Mouse (Mus musculus): ENCODE measurements around the gene Sort1. TPM values are rescaled to one million over a fixed set of nuclear protein-coding genes. Genes with fewer than 3 reads are reported as not detected.

The Sort1 gene
- polyA plus RNA-seq, 1 experiment from 2014 or later = 16.6 TPM

DNA sequence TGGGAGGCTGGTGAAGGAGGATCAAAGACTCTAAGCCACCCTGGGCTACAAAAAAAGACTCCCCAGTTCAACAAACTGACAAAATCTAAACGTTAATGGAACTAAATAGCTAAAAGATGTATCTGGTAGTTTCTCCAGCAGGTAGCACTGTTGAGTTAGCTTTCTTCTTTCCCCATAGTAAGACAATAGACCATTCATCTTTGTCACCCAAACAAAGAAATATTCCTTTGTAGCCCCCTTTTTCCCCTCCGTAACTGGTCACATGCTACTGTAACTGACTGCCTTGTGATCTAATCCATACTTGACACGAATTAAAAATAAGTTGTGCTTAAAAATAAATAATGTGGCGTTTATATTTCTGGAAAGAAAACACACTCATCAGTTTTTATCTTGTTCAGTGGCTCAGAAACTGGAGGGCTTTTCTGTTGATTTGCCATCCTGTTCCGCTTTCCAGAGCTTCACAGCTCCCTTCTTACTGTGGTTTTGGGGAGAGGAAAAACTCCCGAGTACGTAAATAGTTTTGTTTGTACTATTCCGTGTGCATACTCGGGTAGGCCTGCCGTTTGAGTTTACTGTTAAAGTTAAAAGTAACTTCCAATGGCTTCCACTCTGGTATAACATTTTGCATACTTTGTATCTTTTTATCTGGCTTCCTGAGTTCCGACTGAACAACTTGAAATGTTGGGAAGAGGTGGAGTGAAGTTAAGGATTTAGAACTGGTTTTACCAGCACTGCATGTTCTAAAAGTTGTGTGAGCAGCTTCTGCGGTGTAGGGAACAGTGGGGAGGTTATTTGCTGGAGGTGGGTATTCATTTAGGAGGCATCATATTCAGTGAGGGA lies 1.3 kb upstream of the Sort1 start:
- H3K4me2 ChIP-seq (ENCODE audit: low read length) = peak overlapping the region; percentile 52
- DNase-seq (ENCODE audit: low spot score) (peak; percentile 90), ATAC-seq (peak; percentile 6; the same call in 1 of the 2 replicates)
- peak overlapping the region; percentile 96; the same call in 1 of the 2 replicates for H3K9ac ChIP-seq (ENCODE audit: low read length)
- H3K27ac ChIP-seq (ENCODE audit: low read depth, low read length) = peak overlapping the region; percentile 74
- H3K27me3 ChIP-seq (replicated peaks; ENCODE audit: control insufficient read depth, insufficient read depth, low read length) = no peaks in the 10 kb centered on the region
- peaks cover 9% of the 10 kb centered on the region for H3K36me3 ChIP-seq (ENCODE audit: control insufficient read depth, insufficient read depth, low read length)
- H3K9me3 ChIP-seq (replicated peaks; ENCODE audit: control insufficient read depth, low read length) = no peaks in the 10 kb centered on the region
- H3K4me1 ChIP-seq (ENCODE audit: control insufficient read depth, insufficient read depth, low read length) = peaks cover 34% of the 10 kb centered on the region
- WGBS = 32% methylated on average over 12 of the region's 12 CpGs
- peak overlapping the region; percentile 94; the same call in 1 of the 2 replicates for H3K4me3 ChIP-seq (ENCODE audit: low read depth, low read length)

DNA sequence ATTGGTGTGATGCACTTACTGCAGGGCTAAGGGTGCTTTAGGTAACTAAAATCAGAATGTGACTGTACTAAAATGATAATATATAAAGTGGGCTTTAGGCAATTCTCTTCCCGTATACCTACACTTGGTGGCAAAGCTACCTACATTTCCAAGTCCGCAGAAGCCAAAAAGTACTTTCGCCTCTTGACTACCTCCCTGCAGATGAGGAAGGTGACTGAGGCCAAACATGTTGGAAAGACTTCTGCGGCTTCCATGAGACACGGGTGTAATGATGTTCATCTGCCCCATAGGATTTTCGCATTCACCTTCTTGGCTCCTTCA lies 681 bp upstream of the Sort1 start:
- peak overlapping the region; percentile 94 for H3K4me3 ChIP-seq (ENCODE audit: low read depth, low read length)
- H3K9me3 ChIP-seq (replicated peaks; ENCODE audit: control insufficient read depth, low read length) = no peaks in the 10 kb centered on the region
- DNase-seq (ENCODE audit: low spot score) (no peak), ATAC-seq (no peak)
- peak overlapping the region; percentile 52 for H3K4me2 ChIP-seq (ENCODE audit: low read length)
- peaks cover 3% of the 10 kb centered on the region for H3K36me3 ChIP-seq (ENCODE audit: control insufficient read depth, insufficient read depth, low read length)
- peaks cover 40% of the 10 kb centered on the region for H3K4me1 ChIP-seq (ENCODE audit: control insufficient read depth, insufficient read depth, low read length)
- no peaks in the 10 kb centered on the region for H3K27me3 ChIP-seq (replicated peaks; ENCODE audit: control insufficient read depth, insufficient read depth, low read length)
- 10% methylated on average over 6 of the region's 6 CpGs for WGBS
- peak overlapping the region; percentile 96 for H3K9ac ChIP-seq (ENCODE audit: low read length)
- H3K27ac ChIP-seq (ENCODE audit: low read depth, low read length) = peak overlapping the region; percentile 74

DNA sequence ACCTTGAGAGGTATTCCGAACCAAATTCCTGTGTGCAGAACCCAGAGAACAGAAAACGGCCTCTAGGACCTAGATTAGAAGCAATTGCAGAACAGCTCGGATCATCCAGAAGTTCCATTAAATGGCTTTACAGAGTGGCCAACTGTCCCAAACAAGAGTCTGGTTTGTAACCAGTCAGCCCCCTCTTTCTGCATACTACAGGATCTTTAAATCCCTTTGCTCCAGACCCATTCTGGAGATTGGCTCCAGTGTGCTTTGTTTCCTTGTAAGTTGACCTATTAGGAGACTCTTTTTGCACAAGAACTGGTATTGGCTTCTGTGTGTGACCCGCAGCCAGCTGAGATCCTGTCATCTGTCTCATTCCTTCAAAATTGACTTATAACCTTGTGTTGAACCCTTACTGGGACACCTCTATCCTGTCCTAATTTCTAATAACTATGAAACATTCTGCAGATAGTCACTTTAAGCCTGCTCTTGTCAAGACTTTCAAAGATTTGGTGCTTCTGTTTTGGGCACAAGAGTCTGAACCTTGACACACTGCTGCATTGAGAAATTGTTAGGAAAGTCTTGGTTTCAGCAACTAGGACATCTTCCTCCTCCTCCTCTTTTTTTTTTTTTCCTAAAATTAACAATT lies 1.3 kb downstream of the Sort1 start:
- peaks cover 50% of the 10 kb centered on the region for H3K4me1 ChIP-seq (ENCODE audit: control insufficient read depth, insufficient read depth, low read length)
- peak overlapping the region; percentile 52 for H3K4me2 ChIP-seq (ENCODE audit: low read length)
- no peaks in the 10 kb centered on the region for H3K27me3 ChIP-seq (replicated peaks; ENCODE audit: control insufficient read depth, insufficient read depth, low read length)
- no peaks in the 10 kb centered on the region for H3K36me3 ChIP-seq (ENCODE audit: control insufficient read depth, insufficient read depth, low read length)
- WGBS = 47% methylated on average over 4 of the region's 4 CpGs
- H3K9me3 ChIP-seq (replicated peaks; ENCODE audit: control insufficient read depth, low read length) = no peaks in the 10 kb centered on the region
- H3K4me3 ChIP-seq (ENCODE audit: low read depth, low read length) = peak overlapping the region; percentile 94
- H3K9ac ChIP-seq (ENCODE audit: low read length) = peak overlapping the region; percentile 96
- DNase-seq (ENCODE audit: low spot score) (no peak), ATAC-seq (no peak)
- H3K27ac ChIP-seq (ENCODE audit: low read depth, low read length) = no peak overlapping the region

DNA sequence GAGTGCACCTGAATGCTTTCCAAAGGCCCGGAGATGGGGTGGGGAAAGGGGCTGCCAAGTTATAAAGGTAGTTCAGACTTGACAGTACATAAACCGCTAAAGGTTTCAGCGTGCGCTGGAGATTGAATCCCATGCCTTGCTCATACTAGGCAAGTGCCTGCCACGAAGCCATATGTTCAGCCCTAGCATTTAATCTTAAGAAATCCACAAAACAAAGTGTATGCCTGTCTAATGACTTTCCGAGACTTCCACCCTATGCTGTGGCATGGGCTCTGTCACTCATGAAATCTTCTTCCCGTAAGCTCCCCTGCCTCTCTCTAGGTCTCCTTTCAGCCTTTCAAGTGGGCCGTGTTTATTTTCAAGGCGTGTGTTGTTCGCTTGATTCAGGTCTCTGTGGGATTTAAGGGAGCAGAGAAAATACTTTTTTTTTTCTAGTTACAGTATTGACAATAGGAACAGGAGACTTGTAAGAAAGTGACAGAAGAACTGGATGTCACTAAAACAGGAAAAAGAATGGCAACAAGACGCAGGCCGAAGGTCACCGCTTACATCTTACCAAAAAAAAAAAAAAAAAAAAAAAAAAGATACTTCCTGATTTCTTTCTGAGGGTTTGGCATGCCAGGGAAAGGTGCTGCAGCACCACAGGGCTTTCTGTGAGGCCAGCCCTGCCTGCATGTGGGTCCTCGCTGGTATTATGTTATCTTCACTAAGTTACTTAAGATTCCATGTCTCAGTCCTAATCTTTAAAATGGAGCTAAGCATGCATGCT lies 3.0 kb downstream of the Sort1 start:
- Histone ChIP-seq H3K4me3 (ENCODE audit: low read depth, low read length) (peak overlapping the region; percentile 2; the same call in 1 of the 2 replicates), H3K4me2 (ENCODE audit: low read length) (peak overlapping the region; percentile 52), H3K9ac (ENCODE audit: low read length) (peak overlapping the region; percentile 38; the same call in 1 of the 2 replicates), H3K4me1 (ENCODE audit: control insufficient read depth, insufficient read depth, low read length) (peaks cover 58% of the 10 kb centered on the region), H3K27ac (ENCODE audit: low read depth, low read length) (no peak overlapping the region), H3K9me3 (replicated peaks; ENCODE audit: control insufficient read depth, low read length) (no peaks in the 10 kb centered on the region), H3K36me3 (ENCODE audit: control insufficient read depth, insufficient read depth, low read length) (no peaks in the 10 kb centered on the region), H3K27me3 (replicated peaks; ENCODE audit: control insufficient read depth, insufficient read depth, low read length) (no peaks in the 10 kb centered on the region)
- ATAC-seq (no peak), DNase-seq (ENCODE audit: low spot score) (no peak)
- 61% methylated on average over 14 of the region's 14 CpGs for WGBS

DNA sequence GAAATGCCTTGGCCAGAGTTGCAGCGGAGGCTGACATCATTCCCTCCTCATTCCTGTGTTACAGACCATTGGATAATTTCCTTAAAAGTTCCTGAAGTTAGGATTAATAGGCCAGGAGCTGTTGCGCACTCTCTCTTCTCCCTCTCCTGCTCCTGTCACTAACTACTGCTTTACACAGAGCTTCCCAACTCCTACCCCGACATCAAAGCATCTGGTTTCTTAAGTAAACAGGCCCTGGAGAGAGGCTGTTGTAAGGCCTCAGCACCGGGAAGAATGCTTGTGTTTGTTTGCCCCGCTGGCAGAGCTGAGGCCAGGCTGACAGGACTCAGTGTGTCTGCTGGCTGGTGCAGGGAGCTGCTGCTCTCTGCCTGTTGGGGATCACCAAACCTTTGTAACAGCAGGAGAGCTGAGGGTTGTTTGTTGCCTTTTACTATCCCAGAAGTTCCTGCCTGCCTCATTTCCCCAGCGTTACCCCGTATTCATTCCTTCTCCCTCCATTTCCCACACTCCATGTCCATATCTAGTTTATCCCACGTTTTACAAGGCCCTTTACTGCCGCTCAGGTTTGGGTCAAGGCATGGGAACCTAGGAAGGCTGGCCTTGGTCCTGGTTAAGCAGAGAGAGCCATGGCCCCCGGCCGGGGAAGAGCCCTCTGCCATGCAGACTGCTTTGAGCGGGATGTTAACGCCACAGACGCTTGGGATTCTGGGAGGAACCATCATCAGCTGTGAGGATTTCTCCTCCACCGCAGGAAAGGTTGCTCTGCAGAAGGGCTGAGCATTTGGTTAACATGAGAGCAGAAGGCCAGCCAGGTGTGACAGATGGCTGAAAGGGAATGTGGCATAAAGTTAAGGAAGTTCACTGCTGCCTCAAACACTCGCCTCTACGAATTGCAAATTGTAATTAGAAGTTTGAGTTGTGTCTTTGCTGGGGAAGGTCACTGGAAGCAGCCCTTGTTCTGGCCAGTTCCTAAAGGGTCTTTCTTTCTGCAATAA lies 4.2 kb downstream of the Sort1 start:
- DNase-seq (ENCODE audit: low spot score) = peak; percentile 61
- Histone ChIP-seq H3K27ac (ENCODE audit: low read depth, low read length) (peak overlapping the region; percentile 3; the same call in 1 of the 2 replicates), H3K9me3 (replicated peaks; ENCODE audit: control insufficient read depth, low read length) (no peaks in the 10 kb centered on the region), H3K4me3 (ENCODE audit: low read depth, low read length) (no peak overlapping the region), H3K9ac (ENCODE audit: low read length) (peak overlapping the region; percentile 13; the same call in 1 of the 2 replicates), H3K27me3 (replicated peaks; ENCODE audit: control insufficient read depth, insufficient read depth, low read length) (no peaks in the 10 kb centered on the region), H3K36me3 (ENCODE audit: control insufficient read depth, insufficient read depth, low read length) (no peaks in the 10 kb centered on the region), H3K4me1 (ENCODE audit: control insufficient read depth, insufficient read depth, low read length) (peaks cover 55% of the 10 kb centered on the region), H3K4me2 (ENCODE audit: low read length) (peak overlapping the region; percentile 33)
- ATAC-seq = no peak
- WGBS = 16% methylated on average over 17 of the region's 17 CpGs

DNA sequence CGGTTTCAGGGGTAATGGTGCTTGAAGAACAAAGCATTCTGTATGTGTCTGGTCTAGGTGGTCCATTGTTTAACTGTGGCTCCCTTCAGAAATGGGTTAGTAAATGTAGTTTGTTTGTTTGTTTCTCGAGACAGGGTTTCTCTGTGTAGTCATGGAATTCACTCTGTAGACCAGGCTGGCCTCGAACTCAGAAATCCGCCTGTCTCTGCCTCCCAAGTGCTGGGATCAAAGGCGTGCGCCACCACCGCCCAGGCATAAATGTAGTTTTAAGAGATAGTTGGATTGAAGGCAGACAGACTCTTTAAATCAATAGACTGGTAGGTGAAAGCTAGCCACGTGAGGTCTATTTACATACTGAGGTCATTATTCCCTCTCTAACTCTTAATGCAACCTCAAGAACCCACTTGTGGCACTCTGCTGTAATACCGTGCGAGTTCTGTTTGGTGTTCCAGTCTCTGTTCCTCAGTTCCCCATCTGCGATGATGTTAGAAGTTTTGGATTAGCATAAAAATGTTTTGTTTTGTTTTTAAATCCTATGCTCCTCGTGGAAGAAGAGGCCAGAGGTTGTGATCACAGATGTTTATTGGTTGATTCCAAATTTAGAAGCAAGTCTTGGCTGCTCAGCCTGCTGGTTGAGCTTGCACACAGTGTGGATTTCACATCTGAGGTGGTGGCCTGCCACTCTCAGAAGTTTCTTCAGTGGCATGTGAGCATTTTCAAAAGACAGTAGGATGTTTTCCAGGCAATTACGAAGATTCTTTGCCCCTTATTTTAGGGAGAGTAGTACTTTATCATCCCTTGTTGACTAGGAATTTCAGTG lies 5.6 kb downstream of the Sort1 start:
- 82% methylated on average over 13 of the region's 13 CpGs for WGBS
- H3K27ac ChIP-seq (ENCODE audit: low read depth, low read length) = no peak overlapping the region
- no peaks in the 10 kb centered on the region for H3K27me3 ChIP-seq (replicated peaks; ENCODE audit: control insufficient read depth, insufficient read depth, low read length)
- ATAC-seq (no peak), DNase-seq (ENCODE audit: low spot score) (no peak)
- H3K4me3 ChIP-seq (ENCODE audit: low read depth, low read length) = no peak overlapping the region
- H3K4me1 ChIP-seq (ENCODE audit: control insufficient read depth, insufficient read depth, low read length) = peaks cover 59% of the 10 kb centered on the region
- H3K9ac ChIP-seq (ENCODE audit: low read length) = no peak overlapping the region
- H3K9me3 ChIP-seq (replicated peaks; ENCODE audit: control insufficient read depth, low read length) = no peaks in the 10 kb centered on the region
- no peak overlapping the region for H3K4me2 ChIP-seq (ENCODE audit: low read length)
- H3K36me3 ChIP-seq (ENCODE audit: control insufficient read depth, insufficient read depth, low read length) = no peaks in the 10 kb centered on the region

DNA sequence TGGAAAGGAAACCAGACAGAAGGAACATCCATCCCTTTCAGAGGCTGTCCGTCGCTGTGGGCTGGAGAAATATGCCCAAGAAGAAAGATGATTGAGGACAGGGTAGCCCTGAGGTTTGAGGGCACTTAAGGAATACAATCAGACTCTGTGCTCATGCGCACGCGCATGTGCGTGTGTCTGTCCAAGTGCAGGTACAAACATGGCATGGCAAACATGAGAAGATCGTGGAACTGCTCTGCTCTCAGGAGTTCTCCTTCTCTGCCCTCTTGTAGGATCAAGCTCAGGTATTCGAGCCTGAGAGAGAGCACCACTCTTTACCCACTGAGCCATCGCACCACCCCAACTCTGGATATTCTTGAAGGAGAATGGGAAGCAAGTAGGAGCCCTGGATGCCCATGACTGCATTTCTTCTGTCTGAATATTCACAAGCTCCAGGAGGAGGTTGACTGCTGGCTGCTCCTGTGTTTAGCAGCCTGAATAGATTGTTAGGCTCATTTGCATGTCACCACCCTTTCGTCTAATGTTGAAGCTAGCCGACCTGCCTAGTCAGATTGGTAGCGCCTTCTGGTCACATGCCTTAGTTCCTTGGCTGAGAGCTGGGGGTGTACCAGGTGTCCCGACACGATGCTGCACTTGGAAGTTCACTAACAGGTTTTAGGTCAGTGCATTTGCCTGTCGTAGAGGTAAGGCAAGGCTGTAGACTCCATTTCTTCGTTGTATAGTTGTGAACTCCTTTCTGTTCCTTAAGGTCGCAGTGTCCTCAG lies 7.3 kb downstream of the Sort1 start:
- H3K4me3 ChIP-seq (ENCODE audit: low read depth, low read length) = no peak overlapping the region
- H3K27ac ChIP-seq (ENCODE audit: low read depth, low read length) = no peak overlapping the region
- no peak overlapping the region for H3K9ac ChIP-seq (ENCODE audit: low read length)
- DNase-seq (ENCODE audit: low spot score) = peak; percentile 61
- H3K9me3 ChIP-seq (replicated peaks; ENCODE audit: control insufficient read depth, low read length) = no peaks in the 10 kb centered on the region
- H3K27me3 ChIP-seq (replicated peaks; ENCODE audit: control insufficient read depth, insufficient read depth, low read length) = no peaks in the 10 kb centered on the region
- WGBS = 64% methylated on average over 17 of the region's 17 CpGs
- H3K4me1 ChIP-seq (ENCODE audit: control insufficient read depth, insufficient read depth, low read length) = peaks cover 62% of the 10 kb centered on the region
- no peaks in the 10 kb centered on the region for H3K36me3 ChIP-seq (ENCODE audit: control insufficient read depth, insufficient read depth, low read length)
- ATAC-seq = peak; percentile 47; the same call in 1 of the 2 replicates
- H3K4me2 ChIP-seq (ENCODE audit: low read length) = no peak overlapping the region

Data from forebrain, embryonic 14.5 days (tissue).